Mouse (Mus musculus) bone marrow macrophage, adult 2 months (primary cell): ENCODE data around the gene Itgam. TPM values are rescaled to one million over a fixed set of nuclear protein-coding genes. Genes with fewer than 3 reads are reported as not detected.
A peak's percentile ranks its signal among the peaks of the same experiment; 100 is the strongest.
"Not testable (repeated sequence)": the region's sequence is repeated elsewhere in the genome, so short reads cannot be mapped to it uniquely, and the experiment has no call there.

ENCODE experiments used
- H3K27ac ChIP-seq: 2 replicates; pipeline ENCODE4 v1.5.1; 2012; ENCODE audit warnings: low read depth, low read length; ENCODE audit not compliant: insufficient read depth
- H3K4me1 ChIP-seq: 2 replicates; pipeline ENCODE4 v1.6.1; 2012; ENCODE audit warnings: low read length; ENCODE audit not compliant: control insufficient read depth, insufficient read depth
- H3K4me3 ChIP-seq: 2 replicates; pipeline ENCODE4 v1.5.1; 2012; ENCODE audit warnings: mild to moderate bottlenecking, low read length, moderate library complexity; ENCODE audit not compliant: insufficient read depth
- CTCF ChIP-seq: IDR thresholded peaks from 2 replicates; pipeline ENCODE4 v1.5.1; 2012; ENCODE audit warnings: low read depth, mild to moderate bottlenecking, low read length, moderate library complexity
- POLR2A ChIP-seq: IDR thresholded peaks from 2 replicates; pipeline ENCODE4 v1.6.1; 2012; ENCODE audit warnings: mild to moderate bottlenecking, low read depth, low read length, borderline replicate concordance
- polyA plus RNA-seq: library from polyadenylated mRNA; stranded (reverse); fragments of >200 nt; gene quantifications from 2 replicates; pipeline ENCODE4 v1.2.4, GENCODE M21; 2012; ENCODE audit not compliant: missing spikeins, insufficient read depth, insufficient read length

Itgam gene
- polyA plus RNA-seq, 1 experiment: 564 TPM

GRCm38 (mm10) chr7:128031403-128031976, 30.9 kb upstream of the Itgam start:
- no peak overlapping the region for H3K27ac ChIP-seq
- no peak for TF ChIP-seq CTCF
- TF ChIP-seq POLR2A: no peak

GRCm38 (mm10) chr7:128032290-128032988, 30.0 kb upstream of the Itgam start:
- Histone ChIP-seq H3K4me3 (no peak overlapping the region), H3K27ac (no peak overlapping the region), H3K4me1 (peaks cover 14% of the 10 kb centered on the region)
- no peak for TF ChIP-seq CTCF
- no peak for TF ChIP-seq POLR2A

More at GRCm38 (mm10) chr7:128031403-128031976, 30.9 kb upstream of the Itgam start:
- Histone ChIP-seq H3K4me1 (peaks cover 16% of the 10 kb centered on the region), H3K4me3 (no peak overlapping the region)

GRCm38 (mm10) chr7:128032989-128033293, 29.5 kb upstream of the Itgam start:
- no peak for TF ChIP-seq POLR2A
- no peak for TF ChIP-seq CTCF
- H3K27ac ChIP-seq: no peak overlapping the region
- no peak overlapping the region for H3K4me3 ChIP-seq
- peaks cover 14% of the 10 kb centered on the region for H3K4me1 ChIP-seq

- TF ChIP-seq CTCF (no peak), POLR2A (no peak)
Observed at GRCm38 (mm10) chr7:128033616-128034015, 28.8 kb upstream of the Itgam start.

GRCm38 (mm10) chr7:128042161-128042820, 20.1 kb upstream of the Itgam start:
- H3K4me3 ChIP-seq, H3K4me1 ChIP-seq, H3K27ac ChIP-seq: not testable (repeated sequence)

More at GRCm38 (mm10) chr7:128033616-128034015, 28.8 kb upstream of the Itgam start:
- no peak overlapping the region for H3K27ac ChIP-seq
- no peak overlapping the region for H3K4me3 ChIP-seq
- H3K4me1 ChIP-seq: peaks cover 14% of the 10 kb centered on the region

- TF ChIP-seq CTCF: no peak
- no peak for TF ChIP-seq POLR2A
- peaks cover 12% of the 10 kb centered on the region for H3K4me1 ChIP-seq
- H3K4me3 ChIP-seq: no peak overlapping the region
- no peak overlapping the region for H3K27ac ChIP-seq
Observed at GRCm38 (mm10) chr7:128044142-128044785, 18.2 kb upstream of the Itgam start.

- no peak overlapping the region for H3K27ac ChIP-seq
- H3K4me3 ChIP-seq: no peak overlapping the region
- TF ChIP-seq CTCF (no peak), POLR2A (no peak)
- peaks cover 25% of the 10 kb centered on the region for H3K4me1 ChIP-seq
Observed at GRCm38 (mm10) chr7:128045640-128046039, 16.8 kb upstream of the Itgam start.

GRCm38 (mm10) chr7:128048819-128049218, 13.6 kb upstream of the Itgam start:
- H3K4me3 ChIP-seq: peak overlapping the region; percentile 38
- H3K27ac ChIP-seq: peak overlapping the region; percentile 90
- no peak for TF ChIP-seq CTCF
- TF ChIP-seq POLR2A: no peak
- H3K4me1 ChIP-seq: peaks cover 50% of the 10 kb centered on the region

GRCm38 (mm10) chr7:128049254-128049653, 13.2 kb upstream of the Itgam start:
- TF ChIP-seq CTCF: no peak
- no peak for TF ChIP-seq POLR2A
- Histone ChIP-seq H3K4me3 (no peak overlapping the region), H3K27ac (peak overlapping the region; percentile 90), H3K4me1 (peaks cover 55% of the 10 kb centered on the region)

- H3K27ac ChIP-seq: peak overlapping the region; percentile 89
- peaks cover 63% of the 10 kb centered on the region for H3K4me1 ChIP-seq
- H3K4me3 ChIP-seq: no peak overlapping the region
- no peak for TF ChIP-seq POLR2A
- TF ChIP-seq CTCF: no peak
Observed at GRCm38 (mm10) chr7:128050739-128051138, 11.7 kb upstream of the Itgam start.
